Mouse (Mus musculus) CH12.LX (cell line): ENCODE results near the gene Cd59b.

Experiments
- CTCF ChIP-seq, 2 experiments: IDR thresholded peaks in 1 of 2; conservative IDR thresholded peaks in 1 of 2; 2 replicates each; pipeline ENCODE4 v1.5.1; 2011 to 2012; ENCODE audit warnings: low read depth in 2 of 2, low read length in 2 of 2, improper control_type of control experiment in 1 of 2, inconsistent platforms in 1 of 2, mild to moderate bottlenecking in 1 of 2, moderate library complexity in 1 of 2
- E2F4 ChIP-seq: IDR thresholded peaks from 2 replicates; pipeline ENCODE4 v1.6.1; 2011; ENCODE audit warnings: low read depth, low read length, improper control_type of control experiment; ENCODE audit not compliant: insufficient replicate concordance
- TBP ChIP-seq: conservative IDR thresholded peaks from 2 replicates; pipeline ENCODE4 v1.6.1; 2011; ENCODE audit warnings: low read depth, low read length, improper control_type of control experiment
- ZC3H11A ChIP-seq: IDR thresholded peaks from 2 replicates; pipeline ENCODE4 v1.6.1; 2012; ENCODE audit warnings: low read depth, mild to moderate bottlenecking, inconsistent platforms, low read length, improper control_type of control experiment

- TF ChIP-seq E2F4 (no peak), ZC3H11A (no peak), TBP (no peak), CTCF (conservative IDR thresholded peaks at IDR 0.05 in 1 of 2, IDR thresholded peaks at IDR 0.05 in 1 of 2; ENCODE audit: low read depth in 2 of 2, low read length in 2 of 2) (no peak)
Observed at GRCm38 (mm10) chr2:104064152-104064551, 5.5 kb upstream of the Cd59b start.
